ENCODE assay signal across 8 mouse cellular contexts in the genomic region with DNA sequence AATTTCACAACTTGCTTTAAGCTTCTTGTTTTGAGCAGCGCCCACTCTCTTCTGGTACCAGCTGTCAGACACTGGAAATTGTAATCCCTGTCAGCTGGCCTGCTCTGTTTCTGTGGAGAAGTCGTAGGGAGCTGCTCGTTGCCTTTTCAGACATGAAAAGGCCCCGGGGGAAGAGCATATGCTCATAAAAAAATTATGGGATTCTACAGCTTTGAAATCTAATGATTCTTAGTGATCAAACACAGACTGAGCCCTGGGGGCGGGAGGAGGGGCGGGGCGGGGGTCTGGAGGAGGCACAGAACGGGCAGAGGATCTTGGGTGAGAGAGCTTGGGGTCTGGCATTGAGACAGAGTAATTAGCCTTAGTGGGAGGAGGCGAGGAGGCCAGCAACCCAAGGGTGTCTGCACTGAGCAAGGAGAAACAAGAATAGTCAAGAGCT.
DNase-seq lines count a peak whose midpoint lies in the region; ATAC-seq and TF ChIP-seq lines count a peak whose summit lies in the region.

No protein-coding gene starts in this region.

- no peak for TF ChIP-seq CTCF in cortical plate, adult 2 months (IDR thresholded peaks at IDR 0.05; ENCODE audit: extremely low read depth, insufficient read depth, low read length)

- peak overlapping the region; percentile 62 for H3K4me3 ChIP-seq in heart, embryonic 10.5 days
- peak overlapping the region; percentile 65; the same call in 1 of the 2 replicates for H3K4me3 ChIP-seq in cortical plate, adult 2 months (ENCODE audit: insufficient read depth, low read length)
- no peak overlapping the region for H3K4me3 ChIP-seq in neural tube, embryonic 14.5 days (ENCODE audit: low read depth, low read length)

- H3K36me3 ChIP-seq in heart, embryonic 10.5 days, result no peaks in the 10 kb centered on the region
- H3K36me3 ChIP-seq in neural tube, embryonic 14.5 days (ENCODE audit: control insufficient read depth, insufficient read depth, low read length), result no peaks in the 10 kb centered on the region

- H3K4me2 ChIP-seq in neural tube, embryonic 14.5 days (ENCODE audit: low read depth, low read length), result peak overlapping the region; percentile 70

- peak; percentile 62 for ATAC-seq in neural tube, embryonic 14.5 days (ENCODE audit: low read depth)
- ATAC-seq in erythroblast, adult 5-6 weeks (replicated peaks; ENCODE audit: low FRiP score, poor library complexity, severe bottlenecking), result no peak

- H3K27me3 ChIP-seq in heart, embryonic 10.5 days (ENCODE audit: insufficient read depth, poor library complexity, severe bottlenecking), result peaks cover 98% of the 10 kb centered on the region
- H3K27me3 ChIP-seq in neural tube, embryonic 14.5 days (ENCODE audit: control insufficient read depth, insufficient read depth, low read length), result peaks cover 9% of the 10 kb centered on the region

- intact Hi-C loops in heart, postnatal 36 days (cut with DNase I), result loop anchor here (5.0 to 10.0 kb wide), 2 partner anchors 221 to 289 kb away; a partner anchor contains a TSS
- intact Hi-C loops in left cerebral cortex, postnatal 36 days (cut with DNase I), result loop anchor here (5.0 to 10.0 kb wide), 3 partner anchors 126 to 219 kb away; a partner anchor contains a TSS

- 10% methylated on average over 9 of the region's 9 CpGs for WGBS in heart, embryonic 10.5 days
- WGBS in neural tube, embryonic 14.5 days, result 9% methylated on average over 9 of the region's 9 CpGs

- H3K9me3 ChIP-seq in heart, embryonic 10.5 days, result no peaks in the 10 kb centered on the region
- H3K9me3 ChIP-seq in neural tube, embryonic 14.5 days (ENCODE audit: control insufficient read depth, low read length), result no peaks in the 10 kb centered on the region

- no peak for TF ChIP-seq POLR2A in cortical plate, adult 2 months (IDR thresholded peaks at IDR 0.05; ENCODE audit: extremely low read depth, insufficient read depth, low read length)

- no peaks in the 10 kb centered on the region; the same call in 1 of the 2 replicates for H3K4me1 ChIP-seq in heart, embryonic 10.5 days
- H3K4me1 ChIP-seq in cortical plate, adult 2 months (ENCODE audit: control insufficient read depth, insufficient read depth, low read length), result no peaks in the 10 kb centered on the region; the same call in 1 of the 2 replicates
- no peaks in the 10 kb centered on the region for H3K4me1 ChIP-seq in neural tube, embryonic 14.5 days (ENCODE audit: control insufficient read depth, insufficient read depth, low read length)

- DNase-seq in heart, embryonic 10.5 days (ENCODE audit: low spot score), result no peak
- no peak for DNase-seq in heart, postnatal 36 days
- DNase-seq in heart, postnatal 4 days, result peak; percentile 13
- DNase-seq in left cerebral cortex, postnatal 36 days (ENCODE audit: low spot score in 2 of 2), result peak; percentile 25 to 45
- DNase-seq in urinary bladder, postnatal 14 days (ENCODE audit: low spot score), result no peak

- peak overlapping the region; percentile 37; the same call in 1 of the 2 replicates for H3K9ac ChIP-seq in neural tube, embryonic 14.5 days (replicated peaks; ENCODE audit: low read depth, low read length)

- peak overlapping the region; percentile 72 for H3K27ac ChIP-seq in heart, embryonic 10.5 days
- no peak overlapping the region for H3K27ac ChIP-seq in cortical plate, adult 2 months (ENCODE audit: insufficient read depth, low read length)
- peak overlapping the region; percentile 78 for H3K27ac ChIP-seq in neural tube, embryonic 14.5 days (ENCODE audit: low read depth, low read length)

Comparison
In these comparisons a context has a peak if more than half of its experiments do, and no peak if none do; other contexts are left out.
1. DNase-seq: peak in heart, postnatal 4 days (single experiment) and left cerebral cortex, postnatal 36 days (2 of 2); none in heart, embryonic 10.5 days (single experiment), heart, postnatal 36 days (0 of 2) and urinary bladder, postnatal 14 days (single experiment).